8 mouse cellular contexts compared by ENCODE assay signal in genomic region chr3:37729142-37729541, GRCm38 (mm10). TPM values are rescaled to one million over a fixed set of nuclear protein-coding genes. Genes with fewer than 3 reads are reported as not detected.
DNase-seq lines count a peak whose midpoint lies in the region; ATAC-seq lines count a peak whose summit lies in the region.

No protein-coding gene starts in this region.

- peak; percentile 51 for DNase-seq in neural tube, embryonic 11.5 days (ENCODE audit: low spot score)
- DNase-seq in neural tube, embryonic 10.5 days (ENCODE audit: extremely low spot score, low spot score): no peak
- DNase-seq in heart, postnatal 36 days: peak; percentile 78 to 79
- DNase-seq in kidney, postnatal 4 days: peak; percentile 87 to 92
- peak; percentile 50 for DNase-seq in mesoderm, embryonic 11.5 days (ENCODE audit: low read depth, low spot score)
- DNase-seq in thymus, postnatal 36 days: no peak
- no peak for DNase-seq in urinary bladder, adult 2 months (ENCODE audit: low spot score)

- peaks cover 2% of the 10 kb centered on the region for H3K4me1 ChIP-seq in neural tube, embryonic 11.5 days (ENCODE audit: control insufficient read depth, insufficient read depth, low read length)
- H3K4me1 ChIP-seq in brown adipose tissue, adult 24 weeks (ENCODE audit: control insufficient read depth, insufficient read depth, insufficient read length, low read length): peaks cover 12% of the 10 kb centered on the region

- H3K4me3 ChIP-seq in neural tube, embryonic 11.5 days (ENCODE audit: low read depth, low read length): no peak overlapping the region
- H3K4me3 ChIP-seq in brown adipose tissue, adult 24 weeks (ENCODE audit: insufficient read depth, low read depth, low read length): no peak overlapping the region

- H3K27me3 ChIP-seq in neural tube, embryonic 11.5 days (ENCODE audit: control insufficient read depth, insufficient read depth, low read length): 0 out of 2 replicates have a peak, but pooled peaks cover 5% of the 10 kb centered on the region

- WGBS in neural tube, embryonic 11.5 days: 49% methylated on average over 4 of the region's 4 CpGs

- H3K4me2 ChIP-seq in neural tube, embryonic 11.5 days (ENCODE audit: low read depth): no peak overlapping the region

- no peak overlapping the region for H3K27ac ChIP-seq in neural tube, embryonic 11.5 days (ENCODE audit: low read depth, low read length)
- peak overlapping the region; percentile 70 for H3K27ac ChIP-seq in brown adipose tissue, adult 24 weeks (replicated peaks; ENCODE audit: low read depth, low read length)

- no peak for ATAC-seq in neural tube, embryonic 11.5 days (ENCODE audit: insufficient read depth, low FRiP score, low TSS enrichment)

- H3K36me3 ChIP-seq in neural tube, embryonic 11.5 days (ENCODE audit: control insufficient read depth, insufficient read depth, low read length): no peaks in the 10 kb centered on the region

- H3K9me3 ChIP-seq in neural tube, embryonic 11.5 days (ENCODE audit: control insufficient read depth, low read length): no peaks in the 10 kb centered on the region

- H3K9ac ChIP-seq in neural tube, embryonic 11.5 days (ENCODE audit: low read length): no peak overlapping the region

- intact Hi-C loops in heart, postnatal 36 days (cut with DNase I): loop anchor here (2.0 kb wide), 1 partner anchor 88 kb away; no protein-coding TSS in a partner anchor

RNA-seq across cellular contexts. Expression of gene Gm5148, which starts 4.9 kb away (rescaled TPM):
- 3.2 TPM in 2 replicates for polyA plus RNA-seq in neural tube, embryonic 11.5 days (2014; fragmentation: Nextera tagmentation; extraction: Ambion mirVana)
- polyA plus RNA-seq in brown adipose tissue, adult 24 weeks (2012; ENCODE audit: insufficient read depth, insufficient read length, missing spikeins): 1.4 TPM in 1 of 2 replicates, not detected in the other
- under 1 TPM in 1 of 2 experiments, not detected in 1; 0.16 TPM for total RNA-seq in heart, postnatal 36 days (2021)
- 5.0 and 6.5 TPM in 2 replicates for polyA plus RNA-seq in urinary bladder, adult 2 months (2012; rRNA removed)

Comparison
In these comparisons a context has a peak if more than half of its experiments do, and no peak if none do; other contexts are left out.
1. DNase-seq: peak in neural tube, embryonic 11.5 days (single experiment), heart, postnatal 36 days (2 of 2), kidney, postnatal 4 days (2 of 2) and mesoderm, embryonic 11.5 days (single experiment); none in neural tube, embryonic 10.5 days (single experiment), thymus, postnatal 36 days (0 of 2) and urinary bladder, adult 2 months (single experiment).